Mouse (Mus musculus): ENCODE results near the gene Psma5.
A peak's percentile ranks its signal among the peaks of the same experiment; 100 is the strongest.

Psma5 gene

GRCm38 (mm10) chr3:108282401-108283240, 25.9 kb downstream of the Psma5 start:
- no peak for DNase-seq (ENCODE audit: low read depth, low spot score)

- no peak for DNase-seq (ENCODE audit: low read depth, low spot score)
Observed at GRCm38 (mm10) chr3:108283241-108283561, 26.5 kb downstream of the Psma5 start.

GRCm38 (mm10) chr3:108283781-108284601, 27.3 kb downstream of the Psma5 start, which contains the start of gene Sort1:
Gene Sort1 (plus strand): TSS chr3:108284082.
- DNase-seq (ENCODE audit: low read depth, low spot score): peak; percentile 52

GRCm38 (mm10) chr3:108285078-108285711, 28.5 kb downstream of the Psma5 start:
- DNase-seq (ENCODE audit: low read depth, low spot score): no peak

GRCm38 (mm10) chr3:108286671-108287439, 30.1 kb downstream of the Psma5 start:
- DNase-seq (ENCODE audit: low read depth, low spot score): no peak

GRCm38 (mm10) chr3:108287811-108288805, 31.4 kb downstream of the Psma5 start:
- DNase-seq (ENCODE audit: low read depth, low spot score): no peak

GRCm38 (mm10) chr3:108289311-108290130, 32.8 kb downstream of the Psma5 start:
- no peak for DNase-seq (ENCODE audit: low read depth, low spot score)

- no peak for DNase-seq (ENCODE audit: low read depth, low spot score)
Observed at GRCm38 (mm10) chr3:108291036-108291799, 34.5 kb downstream of the Psma5 start.

- no peak for DNase-seq (ENCODE audit: low read depth, low spot score)
Observed at GRCm38 (mm10) chr3:108294398-108294797, 37.7 kb downstream of the Psma5 start.

- DNase-seq (ENCODE audit: low read depth, low spot score): no peak
Observed at GRCm38 (mm10) chr3:108295379-108296219, 38.9 kb downstream of the Psma5 start.

- no peak for DNase-seq (ENCODE audit: low read depth, low spot score)
Observed at GRCm38 (mm10) chr3:108296220-108297049, 39.7 kb downstream of the Psma5 start.

- DNase-seq (ENCODE audit: low read depth, low spot score): no peak
Observed at GRCm38 (mm10) chr3:108297050-108297419, 40.3 kb downstream of the Psma5 start.

- DNase-seq (ENCODE audit: low read depth, low spot score): no peak
Observed at GRCm38 (mm10) chr3:108297603-108298553, 41.2 kb downstream of the Psma5 start.

- no peak for DNase-seq (ENCODE audit: low read depth, low spot score)
Observed at GRCm38 (mm10) chr3:108300455-108301030, 43.8 kb downstream of the Psma5 start.

- no peak for DNase-seq (ENCODE audit: low read depth, low spot score)
Observed at GRCm38 (mm10) chr3:108303683-108304082, 47.0 kb downstream of the Psma5 start.
